29 mouse cellular contexts compared by ENCODE assay signal in the genomic region with DNA sequence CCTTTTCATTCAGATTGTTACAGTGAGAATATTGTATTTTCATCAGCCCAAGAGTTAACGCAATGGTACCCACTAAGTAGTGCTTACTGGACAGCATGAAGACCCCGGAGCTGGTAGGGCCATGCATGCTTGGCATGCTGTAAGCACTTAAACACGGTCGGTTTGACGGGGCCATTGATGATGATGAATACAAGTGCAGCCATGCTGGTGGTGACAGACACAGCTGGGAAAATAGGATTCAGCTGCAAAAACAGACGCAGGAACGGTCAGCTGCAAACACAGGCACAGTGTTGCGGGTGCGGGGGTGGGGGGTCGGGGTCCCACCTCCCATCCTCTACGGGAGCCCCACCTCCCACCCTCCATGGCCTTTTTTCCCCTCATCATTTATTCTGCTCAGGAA.
DNase-seq lines count a peak whose midpoint lies in the region; ATAC-seq and TF ChIP-seq lines count a peak whose summit lies in the region.
"Had no signal": no experiment of that assay in that cellular context is flagged by ENCODE, and none has a peak within 500 bp of the region (broad histone marks: within the 10 kb centered on the region; RNA-seq: fewer than 3 reads in every experiment).

No protein-coding gene starts in this region.

- H3K27ac ChIP-seq in limb, embryonic 11.5 days (replicated peaks; ENCODE audit: low read depth, low read length), result no peak overlapping the region
- H3K27ac ChIP-seq in limb, embryonic 10.5 days, result no peak overlapping the region
- no peak overlapping the region for H3K27ac ChIP-seq in lung, postnatal 0 days (ENCODE audit: low read length)
- H3K27ac ChIP-seq: forebrain, embryonic 13.5 days; hindbrain, embryonic 13.5 days; kidney, postnatal 0 days; liver, embryonic 14.5 days had no signal

- ATAC-seq in limb, embryonic 11.5 days (ENCODE audit: insufficient number of reproducible peaks, low FRiP score, low TSS enrichment, low read depth), result no peak
- ATAC-seq in lung, postnatal 0 days, result no peak
- ATAC-seq: activated CD4-positive, CD25-positive, alpha-beta regulatory T cell, adult 4 months; forebrain, embryonic 13.5 days; intestine, embryonic 16.5 days had no signal

- H3K4me1 ChIP-seq in limb, embryonic 11.5 days (ENCODE audit: control insufficient read depth, insufficient read depth, low read length), result peaks cover 4% of the 10 kb centered on the region
- H3K4me1 ChIP-seq in limb, embryonic 10.5 days, result peaks cover 10% of the 10 kb centered on the region
- H3K4me1 ChIP-seq in lung, postnatal 0 days (ENCODE audit: insufficient read depth, low read depth, low read length), result no peaks in the 10 kb centered on the region
- H3K4me1 ChIP-seq: forebrain, embryonic 13.5 days; hindbrain, embryonic 13.5 days had no signal

- no peaks in the 10 kb centered on the region for H3K9me3 ChIP-seq in limb, embryonic 11.5 days (ENCODE audit: control insufficient read depth, low read length)
- no peaks in the 10 kb centered on the region for H3K9me3 ChIP-seq in limb, embryonic 10.5 days (replicated peaks)
- no peaks in the 10 kb centered on the region for H3K9me3 ChIP-seq in lung, postnatal 0 days (ENCODE audit: low read length)
- H3K9me3 ChIP-seq: forebrain, embryonic 13.5 days; hindbrain, embryonic 13.5 days had no signal

- WGBS in limb, embryonic 11.5 days, result 69% methylated on average over 11 of the region's 11 CpGs
- 71% methylated on average over 11 of the region's 11 CpGs for WGBS in limb, embryonic 10.5 days
- 64% methylated on average over 11 of the region's 11 CpGs for WGBS in lung, postnatal 0 days

- TF ChIP-seq EP300 in lung, postnatal 0 days (IDR thresholded peaks at IDR 0.05), result no peak

- H3K27me3 ChIP-seq in limb, embryonic 11.5 days (ENCODE audit: control insufficient read depth, insufficient read depth, low read length), result no peaks in the 10 kb centered on the region
- H3K27me3 ChIP-seq in limb, embryonic 10.5 days (ENCODE audit: low read depth, poor library complexity, severe bottlenecking), result peaks cover 9% of the 10 kb centered on the region; the same call in 1 of the 2 replicates
- H3K27me3 ChIP-seq in lung, postnatal 0 days (replicated peaks; ENCODE audit: insufficient read depth, low read length), result no peaks in the 10 kb centered on the region; the same call in 1 of the 2 replicates
- H3K27me3 ChIP-seq: hindbrain, embryonic 13.5 days had no signal

- DNase-seq in limb, embryonic 11.5 days (ENCODE audit: low spot score), result peak; percentile 34
- no peak for DNase-seq in limb, embryonic 10.5 days (ENCODE audit: low spot score)
- peak; percentile 26 for DNase-seq in embryo, embryonic 11 days
- peak; percentile 35 for DNase-seq in forelimb bud, embryonic 11.5 days (ENCODE audit: low read depth, low spot score)
- DNase-seq in mesoderm, embryonic 11.5 days (ENCODE audit: low read depth, low spot score), result peak; percentile 55
- no peak for DNase-seq in lung, postnatal 0 days (ENCODE audit: low spot score)
- DNase-seq in T-cell, adult 2 months (ENCODE audit: low spot score), result no peak
- DNase-seq: adrenal gland, adult 8-10 months; B cell, adult 2 months; cerebellum, adult 9-10 months; cerebellum, postnatal 36 days; gastrocnemius, postnatal 14 days; heart, postnatal 36 days; kidney, adult 8-10 months; kidney, postnatal 4 days; layer of hippocampus, postnatal 36 days; liver; lung, adult 2 months; lung, postnatal 36 days; midbrain, embryonic 14.5 days; right cerebral cortex, adult 18-20 months; spleen, adult 18-20 months; thymus, postnatal 25 days had no signal

- H3K4me3 ChIP-seq in limb, embryonic 11.5 days (ENCODE audit: low read depth, low read length), result no peak overlapping the region
- no peak overlapping the region for H3K4me3 ChIP-seq in limb, embryonic 10.5 days
- H3K4me3 ChIP-seq in lung, postnatal 0 days (ENCODE audit: low read depth, low read length), result no peak overlapping the region
- H3K4me3 ChIP-seq: forebrain, embryonic 13.5 days; hindbrain, embryonic 13.5 days had no signal

- no peak overlapping the region for H3K4me2 ChIP-seq in limb, embryonic 11.5 days (ENCODE audit: low read depth, severe bottlenecking)
- no peak overlapping the region for H3K4me2 ChIP-seq in lung, postnatal 0 days (replicated peaks; ENCODE audit: low read depth, low read length)
- H3K4me2 ChIP-seq: forebrain, embryonic 13.5 days; hindbrain, embryonic 13.5 days had no signal

- H3K9ac ChIP-seq in limb, embryonic 11.5 days (ENCODE audit: low read length), result no peak overlapping the region
- H3K9ac ChIP-seq in lung, postnatal 0 days (replicated peaks; ENCODE audit: low read depth), result no peak overlapping the region
- H3K9ac ChIP-seq: forebrain, embryonic 13.5 days; hindbrain, embryonic 13.5 days; liver, embryonic 14.5 days had no signal

- H3K36me3 ChIP-seq in limb, embryonic 11.5 days (ENCODE audit: control insufficient read depth, insufficient read depth, low read length), result no peaks in the 10 kb centered on the region
- no peaks in the 10 kb centered on the region for H3K36me3 ChIP-seq in limb, embryonic 10.5 days
- no peaks in the 10 kb centered on the region for H3K36me3 ChIP-seq in lung, postnatal 0 days (ENCODE audit: insufficient read depth, low read length)
- H3K36me3 ChIP-seq: hindbrain, embryonic 13.5 days had no signal

- TF ChIP-seq CTCF in lung, postnatal 0 days (IDR thresholded peaks at IDR 0.05), result no peak

Comparison
In these comparisons a context has a peak if more than half of its experiments do, and no peak if none do; other contexts are left out.
1. DNase-seq: peak in limb, embryonic 11.5 days (single experiment), embryo, embryonic 11 days (single experiment), forelimb bud, embryonic 11.5 days (single experiment) and mesoderm, embryonic 11.5 days (single experiment); none in limb, embryonic 10.5 days (single experiment), lung, postnatal 0 days (single experiment) and T-cell, adult 2 months (single experiment).